Mouse (Mus musculus) small intestine, adult 2 months (tissue): ENCODE measurements around the gene Hdgfl2. TPM values are rescaled to one million over a fixed set of nuclear protein-coding genes. Genes with fewer than 3 reads are reported as not detected.

Experiments used
- H3K27ac ChIP-seq: fragments of 200-500 bp; 2 replicates; pipeline ENCODE4 v1.5.1; 2012; ENCODE audit warnings: low read depth, low read length, control low read depth, inconsistent platforms; ENCODE audit not compliant: insufficient read depth
- H3K27me3 ChIP-seq: fragments of 200-500 bp; 2 replicates; pipeline ENCODE4 v1.6.1; 2012; ENCODE audit warnings: mild to moderate bottlenecking, moderate library complexity, low read length, inconsistent platforms; ENCODE audit not compliant: control insufficient read depth, insufficient read depth
- H3K36me3 ChIP-seq: fragments of 200-500 bp; 2 replicates; pipeline ENCODE4 v1.6.1; 2012; ENCODE audit warnings: mild to moderate bottlenecking, low read length, control low read depth, inconsistent platforms; ENCODE audit not compliant: control insufficient read depth, insufficient read depth
- H3K4me1 ChIP-seq: fragments of 200-500 bp; 2 replicates; pipeline ENCODE4 v1.6.1; 2012; ENCODE audit warnings: low read length, inconsistent platforms, mixed read lengths; ENCODE audit not compliant: control insufficient read depth, insufficient read depth, insufficient read length
- H3K4me3 ChIP-seq: fragments of 200-500 bp; 2 replicates; pipeline ENCODE4 v1.5.1; 2012; ENCODE audit warnings: low read depth, mild to moderate bottlenecking, control low read depth, inconsistent platforms, low read length, moderate library complexity
- CTCF ChIP-seq: fragments of 200-500 bp; IDR thresholded peaks from 2 replicates; pipeline ENCODE4 v1.5.1; 2012; ENCODE audit warnings: low read depth, mild to moderate bottlenecking, control low read depth, inconsistent platforms, low read length, moderate library complexity, mixed read lengths; ENCODE audit not compliant: insufficient replicate concordance, insufficient read length; ENCODE audit errors: extremely low read depth
- POLR2A ChIP-seq: fragments of 200-500 bp; IDR thresholded peaks from 2 replicates; pipeline ENCODE4 v1.6.1; 2012; ENCODE audit warnings: low read depth, mild to moderate bottlenecking, control low read depth, inconsistent platforms, low read length, moderate library complexity
- WGBS: fragments of 180-500 bp; shearing (Covaris S2); methylation state at CpG from one replicate; pipeline ENCODE4 v1.1.7; 2018; 5-methylcytosine and 5-hydroxymethylcytosine counted together
- polyA plus RNA-seq: library from polyadenylated mRNA; depleted of rRNA; stranded (reverse); fragments of >200 nt; gene quantifications from 2 replicates; pipeline ENCODE4 v1.2.3, GENCODE M21; 2012; rRNA removed

The Hdgfl2 gene
- polyA plus RNA-seq, 1 experiment: 23.1 TPM

DNA sequence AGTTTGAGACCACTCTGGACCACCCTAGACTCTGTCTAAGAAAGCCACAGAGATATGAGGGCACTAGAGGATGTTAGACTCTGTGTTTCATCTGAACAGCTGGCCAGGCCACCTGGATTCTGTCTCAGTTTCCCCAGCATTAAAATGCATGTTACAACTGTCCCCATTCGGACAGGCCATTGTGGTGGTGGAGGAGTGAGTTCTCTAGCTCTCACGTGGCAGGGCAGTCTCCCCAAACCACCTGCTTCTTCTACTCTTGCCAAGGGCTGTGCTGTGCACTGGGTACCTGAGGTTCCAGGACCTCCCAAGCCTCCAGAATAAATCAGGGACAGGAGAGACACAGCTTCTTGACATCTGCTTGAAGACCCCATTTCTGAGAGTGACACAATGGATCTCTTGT is 70.5 kb downstream of the Hdgfl2 start:
- Histone ChIP-seq H3K27me3 (peaks cover 10% of the 10 kb centered on the region; the same call in 1 of the 2 replicates), H3K27ac (no peak overlapping the region), H3K4me3 (no peak overlapping the region), H3K36me3 (no peaks in the 10 kb centered on the region), H3K4me1 (peaks cover 12% of the 10 kb centered on the region)
- TF ChIP-seq CTCF (no peak), POLR2A (no peak)
- 65% methylated on average over 2 of the region's 2 CpGs for WGBS

Other genes with a start within 250 kb of the Hdgfl2 start
- not detected in 2 replicates for gene Zfp119a, start 200.7 kb upstream of the Hdgfl2 start, polyA plus RNA-seq
- 0.27 TPM in 1 of 2 replicates, not detected in the other for gene Zfp959, start 187.5 kb upstream of the Hdgfl2 start, polyA plus RNA-seq
- 0.09 TPM in 1 of 2 replicates, not detected in the other for gene Zfp119b, start 130.1 kb upstream of the Hdgfl2 start, polyA plus RNA-seq
- 4.9 and 7.5 TPM in 2 replicates for gene Ebi3, start 127.0 kb upstream of the Hdgfl2 start, polyA plus RNA-seq
- 3.4 and 7.9 TPM in 2 replicates for gene Yju2, start 120.5 kb upstream of the Hdgfl2 start, polyA plus RNA-seq
- 1.1 and 3.4 TPM in 2 replicates for gene Shd, start 109.2 kb upstream of the Hdgfl2 start, polyA plus RNA-seq
- gene Fsd1, start 93.1 kb upstream of the Hdgfl2 start, polyA plus RNA-seq: 0.83 and 3.2 TPM in 2 replicates
- 87.8 and 224 TPM in 2 replicates for gene Stap2, start 74.0 kb upstream of the Hdgfl2 start, polyA plus RNA-seq
- 129 and 424 TPM in 2 replicates for gene Mpnd, start 73.9 kb upstream of the Hdgfl2 start, polyA plus RNA-seq
- gene Sh3gl1, start 43.0 kb upstream of the Hdgfl2 start, polyA plus RNA-seq: 41.8 and 78.2 TPM in 2 replicates
- gene Chaf1a, start 39.2 kb upstream of the Hdgfl2 start, polyA plus RNA-seq: 1.9 and 4.1 TPM in 2 replicates
- 27.4 and 57.1 TPM in 2 replicates for gene Ubxn6, start 4.6 kb upstream of the Hdgfl2 start, polyA plus RNA-seq
- gene Plin4, start 30.2 kb downstream of the Hdgfl2 start, polyA plus RNA-seq: 6.2 and 8.9 TPM in 2 replicates
- 0.04 and 0.05 TPM in 2 replicates for gene Plin5, start 38.0 kb downstream of the Hdgfl2 start, polyA plus RNA-seq
- 10.6 and 28.7 TPM in 2 replicates for gene Lrg1, start 42.4 kb downstream of the Hdgfl2 start, polyA plus RNA-seq
- gene Sema6b, start 60.7 kb downstream of the Hdgfl2 start, polyA plus RNA-seq: 6.4 and 12.2 TPM in 2 replicates
- gene Tnfaip8l1, start 82.8 kb downstream of the Hdgfl2 start, polyA plus RNA-seq: 4.2 and 10.3 TPM in 2 replicates
- gene Mydgf, start 104.3 kb downstream of the Hdgfl2 start, polyA plus RNA-seq: 82.7 and 86.4 TPM in 2 replicates
- 27.4 and 39.4 TPM in 2 replicates for gene Dpp9, start 139.3 kb downstream of the Hdgfl2 start, polyA plus RNA-seq
- gene Fem1a, start 177.2 kb downstream of the Hdgfl2 start, polyA plus RNA-seq: 21.3 and 22.9 TPM in 2 replicates
- gene Ticam1, start 197.2 kb downstream of the Hdgfl2 start, polyA plus RNA-seq: 39.7 and 96.6 TPM in 2 replicates
- gene Plin3, start 213.2 kb downstream of the Hdgfl2 start, polyA plus RNA-seq: 137 and 299 TPM in 2 replicates
- not detected in 2 replicates for gene Arrdc5, start 220.7 kb downstream of the Hdgfl2 start, polyA plus RNA-seq
- gene Uhrf1, start 223.7 kb downstream of the Hdgfl2 start, polyA plus RNA-seq: 7.6 and 16.3 TPM in 2 replicates
- gene Kdm4b, start 246.4 kb downstream of the Hdgfl2 start, polyA plus RNA-seq: 20.5 and 38.3 TPM in 2 replicates